Mouse (Mus musculus) retina, postnatal 1 day (tissue): ENCODE measurements around the gene Epx.
"Not testable (repeated sequence)": the region's sequence is repeated elsewhere in the genome, so short reads cannot be mapped to it uniquely, and the experiment has no call there.

Source experiments
- DNase-seq: peaks from one replicate; pipeline ENCODE4 v3.0.0-alpha.2; 2012

Epx gene

DNA sequence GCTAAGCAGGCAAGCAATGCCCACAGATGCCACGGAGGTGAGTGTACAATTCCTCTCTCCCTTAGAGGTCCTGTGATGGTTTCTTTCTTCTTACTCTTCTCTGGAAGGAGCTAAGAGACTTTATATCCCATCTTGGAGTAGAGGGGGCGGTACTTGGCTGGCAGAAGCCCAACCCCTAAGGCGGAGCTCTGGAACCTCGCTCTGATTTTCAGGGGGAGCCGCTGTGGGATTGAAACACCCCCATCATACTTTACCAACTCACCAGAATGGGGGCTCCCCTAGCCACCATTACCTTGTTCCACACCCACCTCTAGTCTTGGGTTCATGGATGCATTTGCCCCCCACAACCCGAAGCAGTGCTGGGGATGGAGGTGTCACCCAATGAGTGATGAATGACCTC, at the start of gene Epx:
Gene Epx (minus strand): TSS at position 101 of the 400 bp plus-strand sequence.
- no peak for DNase-seq

DNA sequence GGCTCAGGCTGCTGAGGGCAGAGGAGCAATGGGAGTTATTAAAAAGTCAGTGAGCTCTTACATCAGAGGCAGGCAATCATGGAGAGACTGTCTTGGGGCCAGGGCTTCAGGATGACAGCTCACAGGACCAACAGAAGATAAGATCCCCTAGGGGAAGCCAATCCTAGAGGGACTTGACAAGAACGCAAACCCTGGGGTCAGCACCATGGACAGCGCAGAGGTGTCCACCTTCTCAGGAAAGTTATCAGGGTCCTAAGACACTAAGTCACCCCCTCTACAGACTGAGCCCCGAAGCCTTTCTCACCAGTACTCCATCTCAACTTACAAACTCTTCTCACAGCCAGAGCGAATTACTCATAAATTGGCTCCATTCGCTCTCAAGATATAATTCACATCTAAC, 45.6 kb upstream of the Epx start, which contains the start of gene Olfr464:
Gene Olfr464 (minus strand): TSS at position 2 of the 400 bp plus-strand sequence.
- peak; percentile 53 for DNase-seq

- DNase-seq = no peak
These were observed 45.0 kb upstream of the Epx start for GRCm38 (mm10) chr11:87920301-87920700.

DNA sequence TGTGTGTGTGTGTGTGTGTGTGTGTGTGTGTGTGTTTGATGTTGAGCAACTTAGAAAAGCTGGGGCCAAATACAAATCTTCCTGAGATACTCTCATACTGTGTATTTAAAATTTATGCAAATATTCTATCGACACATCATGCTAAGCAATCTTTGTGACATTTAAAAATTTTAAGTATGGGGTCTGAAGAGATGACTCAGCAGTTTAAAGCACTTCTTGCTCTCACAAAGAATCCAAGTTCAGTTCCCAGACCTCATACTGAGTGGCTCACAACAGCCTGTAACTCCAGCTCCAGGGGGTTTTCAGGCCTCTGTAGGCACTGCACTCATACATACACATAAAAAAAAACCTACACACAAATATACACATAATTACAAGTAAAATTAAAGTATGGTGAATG, 40.7 kb upstream of the Epx start:
- no peak for DNase-seq

DNA sequence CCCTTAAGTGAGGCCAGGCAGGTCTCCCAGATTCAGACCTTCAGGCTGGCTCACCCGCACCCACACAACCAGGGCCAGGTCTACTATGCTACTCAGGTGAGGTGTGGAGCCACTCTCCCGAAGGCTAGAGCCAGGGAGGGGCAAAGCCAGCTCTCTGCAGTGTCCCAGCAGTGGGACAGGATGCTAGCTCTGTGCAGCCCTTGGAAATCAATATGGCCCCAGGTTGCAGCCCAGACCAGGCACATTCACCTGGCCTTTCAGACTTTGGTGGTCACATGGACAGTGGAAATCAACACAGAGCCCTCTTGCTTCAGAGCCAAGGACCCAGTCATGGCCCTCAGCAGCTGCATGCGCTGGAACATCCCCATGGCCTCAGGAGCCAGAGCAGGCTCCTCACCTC, 29.0 kb upstream of the Epx start:
- DNase-seq = no peak

DNA sequence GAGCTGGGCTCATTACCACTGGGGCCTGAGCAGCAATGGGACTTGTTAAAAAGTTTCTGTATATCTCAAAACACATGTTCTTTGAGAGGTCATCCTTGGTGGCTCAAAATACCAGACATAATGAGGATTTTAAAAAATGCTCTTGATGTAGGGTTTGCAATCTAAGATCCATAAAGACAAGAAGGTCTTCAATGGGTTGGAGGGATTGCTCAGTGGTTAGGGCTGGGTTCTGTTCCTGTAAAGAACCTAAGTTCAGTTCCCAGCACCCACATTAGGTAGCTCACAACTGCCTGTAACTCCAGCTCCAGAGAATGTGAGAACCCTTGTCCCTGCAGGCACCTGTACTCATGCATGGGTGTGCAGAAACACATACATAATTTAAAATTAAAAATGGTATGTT, 22.0 kb upstream of the Epx start, which contains the start of gene Olfr463:
Gene Olfr463 (minus strand): TSS at position 101 of the 400 bp plus-strand sequence.
- no peak for DNase-seq

GRCm38 (mm10) chr11:87892168-87892567, 16.8 kb upstream of the Epx start, which contains the start of gene Olfr462:
Gene Olfr462, minus strand, starts transcription at chr11:87892268.
- no peak for DNase-seq

DNA sequence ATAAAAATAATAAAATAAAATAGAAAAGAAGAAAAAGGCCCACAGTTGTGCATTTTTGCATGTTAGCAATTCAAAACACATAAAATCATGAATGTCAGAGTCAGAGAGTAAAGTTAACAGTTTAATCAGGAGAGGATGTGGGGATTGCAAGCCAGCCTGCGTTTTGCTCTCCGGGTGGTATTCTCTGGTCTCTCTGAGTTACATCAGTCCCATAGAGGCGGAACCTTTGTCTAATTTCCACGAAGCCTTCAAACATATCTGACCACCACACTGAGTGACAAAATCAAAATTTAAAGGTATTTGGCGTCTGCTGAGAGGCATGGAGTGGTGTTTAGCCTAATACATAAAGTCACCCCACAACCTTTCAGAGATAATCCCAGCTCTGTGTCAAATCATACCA, 9.5 kb upstream of the Epx start:
- DNase-seq = no peak

DNA sequence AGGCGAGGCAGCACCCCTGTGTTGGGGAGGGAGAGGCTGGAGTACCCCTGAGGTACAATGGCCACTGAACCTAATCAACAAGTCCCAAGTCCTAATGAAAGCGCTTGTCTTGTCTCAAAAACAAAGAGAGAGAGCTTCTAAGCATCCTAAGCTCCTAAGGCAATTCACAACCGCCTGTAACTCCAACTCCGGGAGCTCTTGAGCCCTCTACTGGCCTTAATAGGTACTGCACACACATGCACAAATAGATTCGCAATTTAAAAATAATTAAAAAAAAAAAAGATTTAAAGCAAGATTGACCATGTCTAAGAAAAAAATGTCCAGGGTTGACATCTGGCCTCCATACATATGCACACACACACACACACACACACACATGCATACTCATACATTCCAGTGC, 8.2 kb upstream of the Epx start:
- peak; percentile 53 for DNase-seq

GRCm38 (mm10) chr11:87881714-87882113, 6.4 kb upstream of the Epx start:
- no peak for DNase-seq

GRCm38 (mm10) chr11:87879826-87880225, 4.5 kb upstream of the Epx start:
- DNase-seq = no peak

DNA sequence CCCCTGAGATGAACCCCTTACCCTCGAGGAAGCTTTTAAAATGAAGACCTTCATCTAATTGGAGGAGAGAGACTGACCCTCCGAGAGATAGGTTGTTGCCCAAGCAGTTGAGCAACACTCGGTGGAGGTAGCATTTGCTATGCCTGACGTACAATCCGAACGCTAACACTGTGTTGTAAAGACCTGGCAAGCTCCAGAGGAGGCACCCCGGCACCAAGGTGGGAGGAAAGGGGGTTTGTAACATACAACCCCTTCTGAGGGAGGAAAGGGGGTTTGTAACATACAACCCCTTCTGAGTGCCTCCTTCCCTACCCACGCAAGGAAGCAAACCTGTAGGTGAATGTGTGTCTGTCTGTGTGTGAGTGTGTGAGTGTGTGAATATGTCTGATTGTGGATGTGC, 3.6 kb downstream of the Epx start:
- DNase-seq = peak; percentile 24

GRCm38 (mm10) chr11:87870096-87870495, 5.2 kb downstream of the Epx start:
- DNase-seq = no peak

DNA sequence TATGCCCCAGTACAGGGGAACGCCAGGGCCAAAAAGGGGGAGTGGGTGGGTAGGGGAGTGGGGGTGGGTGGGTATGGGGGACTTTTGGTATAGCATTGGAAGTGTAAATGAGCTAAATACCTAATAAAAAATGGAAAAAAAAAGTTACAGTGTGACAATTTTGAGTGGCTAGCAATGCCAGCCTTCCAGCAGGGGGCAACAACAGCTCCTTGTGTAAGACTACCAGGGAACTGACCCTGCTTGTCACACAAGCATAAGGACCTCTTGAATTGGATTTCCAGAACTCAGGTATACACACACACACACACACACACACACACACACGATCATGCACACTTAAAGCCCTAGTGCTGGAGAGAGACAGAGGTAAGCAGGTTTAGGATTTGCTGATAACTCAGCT, 8.4 kb downstream of the Epx start:
- not testable (repeated sequence) for DNase-seq

DNA sequence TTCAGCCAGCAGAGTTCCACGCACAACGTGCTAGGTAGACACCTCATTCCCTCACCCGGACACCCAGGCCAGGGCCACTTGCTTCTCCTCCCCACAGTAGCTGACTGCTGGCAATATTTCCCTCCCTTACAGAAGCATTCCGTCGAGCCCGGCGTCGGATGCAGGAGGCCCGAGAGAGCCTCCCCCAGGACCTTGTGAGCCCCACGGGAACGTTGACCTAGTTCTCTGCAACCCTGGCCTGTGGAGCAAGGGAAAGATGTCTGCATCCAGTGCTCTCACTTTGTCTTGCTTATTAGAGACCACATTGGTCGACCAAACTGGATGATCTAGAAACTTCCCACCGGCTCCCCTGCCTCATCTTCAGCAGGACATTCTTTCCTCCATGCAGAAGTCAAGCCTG, 12.5 kb downstream of the Epx start:
- DNase-seq = no peak

DNA sequence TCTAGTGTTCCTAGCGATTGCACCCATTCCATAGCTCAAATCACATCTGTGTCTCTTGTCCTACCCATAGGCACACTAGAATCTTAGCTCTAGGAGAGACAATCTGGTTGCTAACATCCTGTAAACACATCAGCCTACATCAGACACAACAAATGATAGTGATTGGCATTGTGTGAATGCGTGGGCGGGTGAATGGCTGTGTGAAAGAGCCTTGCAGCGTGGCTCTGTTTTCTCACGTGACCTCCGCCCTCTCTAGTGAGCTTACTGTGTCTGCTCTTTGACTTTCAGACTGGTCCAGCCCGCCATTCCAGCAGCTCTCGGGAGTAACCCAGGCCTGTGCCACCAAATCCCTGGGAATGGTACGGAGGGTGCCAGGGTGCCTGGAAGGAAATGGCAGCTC, 14.9 kb downstream of the Epx start:
- no peak for DNase-seq

GRCm38 (mm10) chr11:87859273-87859672, 16.1 kb downstream of the Epx start:
- no peak for DNase-seq

GRCm38 (mm10) chr11:87854550-87854949, 20.8 kb downstream of the Epx start:
- no peak for DNase-seq

GRCm38 (mm10) chr11:87853597-87853954, 21.8 kb downstream of the Epx start:
- no peak for DNase-seq

GRCm38 (mm10) chr11:87852690-87853596, 22.4 kb downstream of the Epx start, which contains the start of gene Mks1:
Gene Mks1, plus strand, starts transcription at chr11:87853215.
- DNase-seq = peak; percentile 95

GRCm38 (mm10) chr11:87847884-87848283, 27.5 kb downstream of the Epx start:
- peak; percentile 68 for DNase-seq

- no peak for DNase-seq
These were observed 28.3 kb downstream of the Epx start for GRCm38 (mm10) chr11:87846968-87847600.

DNA sequence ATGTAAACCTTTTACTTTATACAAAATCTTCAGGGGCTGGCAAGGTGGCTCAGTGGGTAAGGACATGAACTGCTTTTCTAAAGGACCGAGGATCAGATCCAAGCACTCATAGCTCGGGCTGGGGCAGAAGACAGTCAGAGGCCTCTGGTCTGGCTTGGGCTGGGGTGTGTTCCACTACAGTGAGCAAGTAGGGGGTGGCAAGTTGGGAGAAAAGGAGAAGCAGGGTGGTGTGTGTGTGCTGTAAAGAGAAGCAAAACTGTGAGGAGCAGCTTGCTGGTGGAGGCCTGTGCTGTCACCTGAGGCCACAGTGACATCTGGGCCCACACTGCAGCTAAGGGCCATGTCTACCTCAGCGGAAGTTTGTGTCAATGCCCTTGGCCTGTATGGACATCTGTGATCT, 33.9 kb downstream of the Epx start:
- no peak for DNase-seq

GRCm38 (mm10) chr11:87840676-87841075, 34.7 kb downstream of the Epx start:
- no peak for DNase-seq
